Mouse (Mus musculus) E14TG2a.4 (cell line): ENCODE measurements around the gene Dner.
"Not testable (repeated sequence)": the region's sequence is repeated elsewhere in the genome, so short reads cannot be mapped to it uniquely, and the experiment has no call there.

ENCODE experiments used
- H3K27me3 ChIP-seq: 2 replicates; pipeline ENCODE4 v1.6.1; 2014; ENCODE audit warnings: low read length, control low read depth; ENCODE audit not compliant: insufficient read depth
- H3K36me3 ChIP-seq: 2 replicates; pipeline ENCODE4 v1.6.1; 2014; ENCODE audit warnings: low read length, control low read depth; ENCODE audit not compliant: insufficient read depth
- H3K4me1 ChIP-seq: replicated peaks from 2 replicates; pipeline ENCODE4 v1.6.1; 2014; ENCODE audit warnings: low read depth, low read length, control low read depth
- H3K4me3 ChIP-seq: replicated peaks from 2 replicates; pipeline ENCODE4 v1.5.1; 2014; ENCODE audit warnings: mild to moderate bottlenecking, low read length
- H3K9me3 ChIP-seq: 2 replicates; pipeline ENCODE4 v1.6.1; 2014; ENCODE audit warnings: low read length, control low read depth
- CTCF ChIP-seq: conservative IDR thresholded peaks from 2 replicates; pipeline ENCODE4 v1.5.1; 2014; ENCODE audit warnings: low read length
- NANOG ChIP-seq: IDR thresholded peaks from 2 replicates; pipeline ENCODE4 v1.6.1; 2014; ENCODE audit warnings: borderline replicate concordance, low read length, mixed read lengths
- POU5F1 ChIP-seq: IDR thresholded peaks from 2 replicates; pipeline ENCODE4 v1.6.1; 2014; ENCODE audit warnings: low read length, borderline replicate concordance

The Dner gene

DNA sequence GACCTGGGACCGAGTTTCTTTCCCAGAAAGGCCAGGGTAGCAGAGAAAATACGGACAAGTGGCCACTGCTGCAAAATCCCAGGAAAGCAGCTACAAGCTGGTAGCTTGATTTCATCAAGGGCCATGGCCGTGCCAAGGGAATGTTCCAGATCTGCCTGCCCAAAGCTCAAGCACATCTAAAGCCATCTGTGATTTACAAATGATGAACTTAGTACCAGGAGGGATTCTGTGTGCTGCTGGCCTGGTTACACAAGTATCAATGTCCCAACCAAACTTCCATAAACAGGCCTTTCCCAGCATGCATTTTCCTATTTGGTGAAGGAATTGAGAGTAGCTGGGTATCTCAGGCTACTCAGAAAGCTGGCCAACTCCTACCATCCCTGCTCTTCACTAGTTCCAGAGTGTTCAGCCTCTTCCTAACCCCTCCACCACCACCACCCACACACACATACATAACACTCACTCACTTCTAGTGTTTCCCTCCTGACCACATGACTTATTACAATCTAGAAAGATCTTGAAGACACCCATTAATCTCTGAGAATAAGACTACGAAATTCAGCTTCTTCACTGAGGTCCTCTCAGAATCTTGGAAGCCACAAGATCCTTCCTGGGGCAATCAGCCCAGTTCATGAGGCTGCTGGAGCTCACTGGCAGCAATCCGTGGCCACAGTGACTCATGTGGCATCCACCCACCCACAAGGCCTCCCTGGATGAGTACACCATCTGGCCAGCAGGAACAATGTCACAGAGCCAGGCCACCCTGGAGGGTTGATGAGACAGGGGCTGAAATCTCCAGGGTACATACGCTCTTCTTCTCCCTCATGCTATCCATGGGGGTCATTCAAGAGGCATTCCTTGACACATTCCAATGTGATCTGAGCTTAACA, 336.2 kb downstream of the Dner start:
- TF ChIP-seq CTCF (no peak), POU5F1 (no peak), NANOG (no peak)
- H3K4me3 ChIP-seq: no peak overlapping the region

DNA sequence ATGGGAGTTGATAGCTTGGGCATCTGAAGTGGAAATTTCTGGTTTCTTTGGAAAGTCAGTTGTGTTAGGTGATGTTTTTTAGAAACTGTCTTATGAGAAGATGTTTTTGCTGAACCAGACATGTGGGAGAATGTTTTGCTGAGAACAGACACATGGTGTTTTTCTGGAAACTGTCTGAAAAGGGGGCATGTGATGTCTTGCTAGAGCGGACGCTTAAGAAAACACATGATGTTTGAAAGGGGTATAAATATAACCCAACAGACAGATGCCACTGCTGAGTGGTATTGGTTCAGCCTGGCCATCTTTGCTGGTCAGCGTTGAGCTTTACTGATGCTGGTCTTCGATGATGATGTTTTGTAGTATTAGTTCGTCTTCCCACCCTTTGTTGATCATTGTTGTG, 338.8 kb downstream of the Dner start:
- H3K27me3 ChIP-seq: no peaks in the 10 kb centered on the region
- TF ChIP-seq POU5F1 (no peak), NANOG (no peak), CTCF (no peak)
- H3K9me3 ChIP-seq: no peaks in the 10 kb centered on the region
- H3K4me3 ChIP-seq: no peak overlapping the region
- H3K36me3 ChIP-seq: no peaks in the 10 kb centered on the region
- H3K4me1 ChIP-seq: 0 out of 2 replicates have a peak, but pooled peaks cover 3% of the 10 kb centered on the region

More for the DNA sequence above, 336.2 kb downstream of the Dner start:
- no peaks in the 10 kb centered on the region for H3K27me3 ChIP-seq
- H3K9me3 ChIP-seq: no peaks in the 10 kb centered on the region
- 0 out of 2 replicates have a peak, but pooled peaks cover 3% of the 10 kb centered on the region for H3K4me1 ChIP-seq
- no peaks in the 10 kb centered on the region for H3K36me3 ChIP-seq

DNA sequence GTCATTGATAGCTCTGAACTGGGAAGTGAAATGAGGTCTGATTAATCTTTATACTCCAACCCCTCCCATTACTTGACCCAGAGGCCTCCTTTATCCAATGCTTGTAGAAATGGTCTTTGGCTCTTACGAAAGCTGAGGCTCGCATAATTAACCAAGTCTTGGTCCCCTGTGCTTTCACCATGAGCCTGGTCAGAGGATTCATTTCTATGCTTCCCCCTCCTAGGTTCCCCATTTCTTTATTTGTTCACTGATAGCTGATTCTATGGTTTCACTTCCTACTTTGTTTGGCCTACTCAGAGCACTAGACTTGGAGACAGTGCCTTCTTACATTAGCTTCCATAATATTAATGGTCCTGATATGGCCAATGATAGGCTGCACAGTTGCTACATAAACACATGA, 345.8 kb downstream of the Dner start:
- H3K9me3 ChIP-seq: no peaks in the 10 kb centered on the region
- H3K4me1 ChIP-seq: no peaks in the 10 kb centered on the region
- no peaks in the 10 kb centered on the region for H3K27me3 ChIP-seq
- TF ChIP-seq CTCF: no peak
- TF ChIP-seq NANOG: no peak
- TF ChIP-seq POU5F1: no peak
- H3K36me3 ChIP-seq: no peaks in the 10 kb centered on the region
- no peak overlapping the region for H3K4me3 ChIP-seq

DNA sequence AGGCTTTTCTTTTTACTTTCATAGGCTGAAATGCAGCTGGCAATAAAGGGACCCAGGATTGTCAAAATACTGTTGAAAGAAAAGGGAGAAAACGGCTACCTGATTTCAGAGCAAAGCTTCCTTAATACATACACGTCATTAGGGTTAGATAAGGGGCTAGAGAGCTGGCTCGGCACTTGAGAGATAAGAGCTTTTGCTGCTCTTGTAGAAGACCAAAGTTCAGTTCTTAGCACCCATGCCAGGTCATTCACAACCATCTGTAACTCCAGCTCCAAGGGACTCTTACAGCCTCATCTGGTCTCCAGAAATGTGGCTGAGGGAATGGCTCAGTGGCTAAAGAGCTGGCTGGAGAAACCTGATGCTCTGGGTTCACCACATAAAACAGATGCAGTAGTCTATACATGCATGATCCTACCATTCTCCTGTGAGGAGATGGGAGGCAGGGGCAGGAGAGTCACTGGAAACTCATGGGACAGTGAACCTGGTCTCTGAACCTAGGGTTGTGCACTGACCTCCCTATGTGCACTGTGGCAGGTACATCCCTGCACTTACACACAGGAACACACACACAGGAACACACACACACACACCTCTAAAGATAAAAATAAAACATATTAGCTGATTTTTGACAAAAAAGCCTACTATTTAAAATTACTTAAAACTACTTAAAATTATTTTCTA, 348.1 kb downstream of the Dner start:
- Histone ChIP-seq H3K4me1 (no peaks in the 10 kb centered on the region), H3K9me3 (no peaks in the 10 kb centered on the region), H3K27me3 (no peaks in the 10 kb centered on the region), H3K4me3 (no peak overlapping the region), H3K36me3 (no peaks in the 10 kb centered on the region)
- TF ChIP-seq NANOG: no peak
- no peak for TF ChIP-seq CTCF
- no peak for TF ChIP-seq POU5F1

DNA sequence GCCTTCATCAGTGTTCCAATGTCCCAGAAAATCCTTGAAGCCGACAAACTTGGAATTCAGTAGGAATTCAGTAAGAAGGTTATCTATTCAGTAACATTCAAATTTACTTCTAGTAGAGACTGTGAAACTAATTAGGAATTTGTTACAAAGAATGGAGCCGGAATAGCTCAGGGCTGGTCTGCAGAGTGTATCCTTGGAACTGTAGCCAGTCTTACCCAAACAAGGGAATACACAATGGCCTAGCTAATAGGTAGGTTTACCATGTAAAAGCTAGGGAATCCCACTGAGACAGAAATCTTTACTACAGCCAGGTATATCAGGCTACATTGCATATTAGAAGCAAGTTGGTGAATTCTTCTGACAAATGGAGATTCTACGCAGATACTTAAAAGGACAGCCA, 363.2 kb downstream of the Dner start:
- H3K27me3 ChIP-seq, H3K4me3 ChIP-seq, H3K36me3 ChIP-seq: not testable (repeated sequence)
- H3K9me3 ChIP-seq: peaks cover 32% of the 10 kb centered on the region
- H3K4me1 ChIP-seq: peaks cover 16% of the 10 kb centered on the region

DNA sequence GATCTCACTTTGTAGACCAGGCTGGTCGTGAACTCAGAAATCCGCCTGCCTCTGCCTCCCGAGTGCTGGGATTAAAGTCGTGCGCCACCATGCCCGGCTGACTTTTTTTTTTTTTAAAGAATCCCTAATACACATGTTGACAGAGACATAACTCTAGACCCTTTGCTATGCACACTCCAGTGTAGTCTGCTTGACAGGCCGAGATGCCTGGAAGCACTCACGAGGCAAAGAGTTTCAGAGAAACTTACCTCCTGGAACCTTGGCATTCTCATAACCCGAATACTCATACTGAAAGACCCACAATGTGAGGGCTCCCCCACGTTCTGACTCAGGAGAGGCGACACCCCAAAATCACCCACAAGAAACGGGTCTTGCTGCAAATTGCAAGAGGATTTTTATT, 364.2 kb downstream of the Dner start:
- 0 out of 2 replicates have a peak overlapping the region, but pooled peaks have one; percentile 32 for H3K4me3 ChIP-seq
- not testable (repeated sequence) for H3K36me3 ChIP-seq, H3K27me3 ChIP-seq
- H3K9me3 ChIP-seq: peaks cover 32% of the 10 kb centered on the region
- H3K4me1 ChIP-seq: peaks cover 18% of the 10 kb centered on the region

DNA sequence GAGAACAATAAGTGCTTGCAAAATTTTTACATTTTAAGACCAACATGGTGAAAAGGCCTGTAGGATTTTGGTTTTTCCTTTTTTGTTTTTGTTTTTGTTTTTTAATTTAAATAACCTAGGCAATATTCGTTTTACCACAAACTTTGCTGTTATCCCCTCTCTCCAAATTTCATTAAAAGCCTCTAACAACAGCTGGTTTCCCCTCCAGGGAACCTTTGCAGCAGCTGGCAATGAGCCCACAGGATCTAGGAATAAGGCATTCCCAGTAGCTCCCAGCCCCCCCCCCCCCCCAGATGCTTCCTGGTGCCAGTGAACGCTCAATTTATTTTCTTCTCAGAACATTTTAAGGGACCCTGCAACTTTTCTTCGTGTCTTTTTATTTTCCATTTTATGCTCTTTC, 370.7 kb downstream of the Dner start:
- H3K4me1 ChIP-seq: peaks cover 3% of the 10 kb centered on the region; the same call in 1 of the 2 replicates
- no peak overlapping the region for H3K4me3 ChIP-seq
- peaks cover 15% of the 10 kb centered on the region for H3K9me3 ChIP-seq
- TF ChIP-seq NANOG (no peak), CTCF (no peak), POU5F1 (no peak)
- no peaks in the 10 kb centered on the region for H3K36me3 ChIP-seq
- H3K27me3 ChIP-seq: no peaks in the 10 kb centered on the region

DNA sequence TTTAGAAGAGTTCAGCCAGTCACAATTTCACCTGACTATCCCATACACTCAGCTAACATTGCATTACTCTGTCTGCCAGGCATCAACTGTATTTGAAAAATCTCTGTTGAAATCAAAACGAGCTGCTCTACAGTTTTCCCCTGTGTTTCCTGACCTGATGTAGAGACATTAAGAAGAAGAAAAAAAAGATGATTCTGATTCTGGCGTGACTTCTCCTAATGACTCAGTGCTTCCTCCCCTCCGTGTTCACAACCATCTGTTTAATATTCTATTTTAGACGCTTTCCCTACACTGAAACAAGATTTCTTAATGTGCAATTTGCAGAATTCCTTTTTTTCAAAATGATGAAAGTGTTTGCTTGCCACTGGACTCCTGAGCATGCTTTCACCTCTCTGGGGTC, 374.7 kb downstream of the Dner start:
- TF ChIP-seq CTCF: no peak
- no peak for TF ChIP-seq POU5F1
- TF ChIP-seq NANOG: no peak
- Histone ChIP-seq H3K27me3 (no peaks in the 10 kb centered on the region), H3K4me1 (no peaks in the 10 kb centered on the region), H3K4me3 (no peak overlapping the region), H3K9me3 (no peaks in the 10 kb centered on the region), H3K36me3 (no peaks in the 10 kb centered on the region)
